Mouse (Mus musculus): ENCODE results near the gene Lrrc8c. TPM values are rescaled to one million over a fixed set of nuclear protein-coding genes. Genes with fewer than 3 reads are reported as not detected.
A peak's percentile ranks its signal among the peaks of the same experiment; 100 is the strongest.

Gene Lrrc8c
- polyA plus RNA-seq, 1 experiment from 2014 or later, result 15.5 TPM

GRCm38 (mm10) chr5:105572876-105573275 lies 53.7 kb downstream of the Lrrc8c start:
- no peaks in the 10 kb centered on the region; the same call in 1 of the 2 replicates for H3K36me3 ChIP-seq (replicated peaks)
- peaks cover 59% of the 10 kb centered on the region for H3K4me1 ChIP-seq (replicated peaks)
- no peaks in the 10 kb centered on the region for H3K9me3 ChIP-seq (replicated peaks)
- WGBS (ENCODE audit: insufficient replicate concordance), result 85% methylated on average over 7 of the region's 7 CpGs
- no peak overlapping the region for H3K9ac ChIP-seq
- H3K27me3 ChIP-seq, result no peaks in the 10 kb centered on the region
- H3K27ac ChIP-seq (replicated peaks), result 0 out of 2 replicates have a peak overlapping the region, but pooled peaks have one; percentile 5
- H3K4me2 ChIP-seq, result no peak overlapping the region
- ATAC-seq (ENCODE audit: insufficient read depth), result no peak
- H3K4me3 ChIP-seq (replicated peaks), result no peak overlapping the region

DNA sequence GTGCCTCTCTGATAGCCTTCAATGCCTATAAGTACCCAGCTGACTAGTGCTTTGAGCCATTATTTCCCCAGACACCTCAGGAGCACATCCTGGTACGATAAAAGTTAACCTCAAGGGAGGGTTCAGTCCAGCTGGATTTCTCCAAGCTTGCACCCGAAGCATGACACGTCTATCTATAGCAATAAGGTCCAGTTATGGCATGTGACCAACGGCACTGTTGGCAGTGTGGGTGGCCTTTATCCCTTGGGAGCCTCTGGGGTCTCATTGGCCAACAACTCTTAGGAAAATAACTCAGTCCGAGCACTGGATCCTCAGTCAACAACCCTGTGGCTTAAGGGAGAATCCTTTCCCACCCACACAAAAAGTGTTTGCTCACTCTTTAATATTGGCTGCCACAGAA lies 55.6 kb downstream of the Lrrc8c start:
- Histone ChIP-seq H3K4me1 (replicated peaks) (peaks cover 44% of the 10 kb centered on the region), H3K4me3 (replicated peaks) (no peak overlapping the region), H3K9ac (peak overlapping the region; percentile 25; the same call in 1 of the 2 replicates), H3K4me2 (peak overlapping the region; percentile 48), H3K27ac (replicated peaks) (peak overlapping the region; percentile 87), H3K36me3 (replicated peaks) (peaks cover 5% of the 10 kb centered on the region), H3K9me3 (replicated peaks) (no peaks in the 10 kb centered on the region), H3K27me3 (no peaks in the 10 kb centered on the region)
- no peak for ATAC-seq (ENCODE audit: insufficient read depth)
- 88% methylated on average over 5 of the region's 5 CpGs for WGBS (ENCODE audit: insufficient replicate concordance)

DNA sequence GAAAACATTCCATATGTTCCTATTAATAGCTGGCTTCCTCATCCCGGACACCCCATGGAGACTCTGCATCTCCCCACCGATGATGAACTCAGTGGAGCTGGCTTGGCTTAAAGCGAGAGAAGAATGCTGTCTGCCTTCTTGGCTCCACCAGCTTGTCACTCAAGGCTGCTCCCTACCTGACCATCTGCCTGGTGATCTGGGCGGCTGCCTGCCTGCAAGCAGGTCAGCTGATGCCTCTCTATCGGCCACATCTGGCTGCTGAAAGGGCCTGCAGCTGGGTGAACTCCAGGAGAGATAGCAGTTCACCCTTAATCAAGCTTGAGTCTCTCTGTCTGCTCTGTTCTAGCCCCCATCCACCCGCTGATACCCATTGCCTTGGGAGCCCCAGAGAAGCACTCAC lies 56.7 kb downstream of the Lrrc8c start:
- peaks cover 15% of the 10 kb centered on the region for H3K36me3 ChIP-seq (replicated peaks)
- H3K9me3 ChIP-seq (replicated peaks), result no peaks in the 10 kb centered on the region
- peaks cover 52% of the 10 kb centered on the region for H3K4me1 ChIP-seq (replicated peaks)
- no peaks in the 10 kb centered on the region for H3K27me3 ChIP-seq
- peak overlapping the region; percentile 48 for H3K4me2 ChIP-seq
- peak; percentile 96 for ATAC-seq (ENCODE audit: insufficient read depth)
- H3K27ac ChIP-seq (replicated peaks), result peak overlapping the region; percentile 87
- H3K4me3 ChIP-seq (replicated peaks), result no peak overlapping the region
- 36% methylated on average over 6 of the region's 6 CpGs for WGBS (ENCODE audit: insufficient replicate concordance)
- peak overlapping the region; percentile 25; the same call in 1 of the 2 replicates for H3K9ac ChIP-seq

DNA sequence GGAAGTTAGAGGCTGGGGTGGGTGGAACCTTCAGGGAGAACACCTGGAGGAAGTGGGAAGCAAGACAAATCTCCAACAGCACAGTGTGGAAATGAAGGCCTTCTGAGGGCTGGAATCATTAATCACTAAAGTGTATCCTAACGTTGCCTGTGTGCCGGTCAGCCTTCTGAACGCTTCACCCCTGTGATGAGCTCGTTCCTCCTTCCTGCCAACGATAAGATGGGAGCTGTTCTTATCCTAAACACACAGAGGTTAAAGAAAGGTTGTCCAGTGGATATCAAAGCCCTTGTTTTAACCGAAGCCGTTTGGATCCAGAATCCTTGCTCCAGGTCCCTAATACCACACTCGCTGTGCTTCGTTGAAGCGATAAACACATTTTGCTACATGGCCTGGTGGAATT lies 61.7 kb downstream of the Lrrc8c start:
- Histone ChIP-seq H3K9me3 (replicated peaks) (no peaks in the 10 kb centered on the region), H3K4me3 (replicated peaks) (no peak overlapping the region), H3K4me1 (replicated peaks) (peaks cover 44% of the 10 kb centered on the region), H3K4me2 (no peak overlapping the region), H3K36me3 (replicated peaks) (peaks cover 26% of the 10 kb centered on the region), H3K27me3 (no peaks in the 10 kb centered on the region), H3K9ac (no peak overlapping the region), H3K27ac (replicated peaks) (peak overlapping the region; percentile 22; the same call in 1 of the 2 replicates)
- 55% methylated on average over 10 of the region's 10 CpGs for WGBS (ENCODE audit: insufficient replicate concordance)
- no peak for ATAC-seq (ENCODE audit: insufficient read depth)

DNA sequence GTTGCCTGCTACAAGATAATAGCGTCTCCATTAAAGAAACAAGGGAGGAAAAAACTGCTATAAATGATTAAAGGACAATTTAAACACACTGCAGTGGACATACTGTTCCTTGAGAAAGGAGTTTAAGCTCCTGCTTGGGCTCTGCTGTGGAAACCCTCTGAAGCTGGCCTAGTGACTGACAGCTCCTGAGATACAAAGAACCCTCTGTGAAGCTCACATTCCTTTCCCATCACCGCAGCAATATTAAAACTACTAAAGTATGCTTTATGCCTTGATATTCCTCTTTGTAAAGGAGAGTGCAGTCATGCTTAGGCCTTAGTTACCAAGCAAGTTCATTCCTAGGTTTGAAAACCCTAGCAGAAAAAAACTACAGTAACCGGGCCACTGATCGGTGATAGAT lies 66.7 kb downstream of the Lrrc8c start:
- ATAC-seq (ENCODE audit: insufficient read depth), result no peak
- H3K4me3 ChIP-seq (replicated peaks), result no peak overlapping the region
- peaks cover 18% of the 10 kb centered on the region; the same call in 1 of the 2 replicates for H3K36me3 ChIP-seq (replicated peaks)
- H3K9ac ChIP-seq, result no peak overlapping the region
- H3K27ac ChIP-seq (replicated peaks), result peak overlapping the region; percentile 20; the same call in 1 of the 2 replicates
- no peak overlapping the region for H3K4me2 ChIP-seq
- no peaks in the 10 kb centered on the region for H3K27me3 ChIP-seq
- peaks cover 21% of the 10 kb centered on the region for H3K4me1 ChIP-seq (replicated peaks)
- H3K9me3 ChIP-seq (replicated peaks), result no peaks in the 10 kb centered on the region
- WGBS (ENCODE audit: insufficient replicate concordance), result 76% methylated on average over 4 of the region's 4 CpGs

GRCm38 (mm10) chr5:105586655-105587054 lies 67.5 kb downstream of the Lrrc8c start:
- ATAC-seq (ENCODE audit: insufficient read depth), result 0 out of 2 replicates have a peak, but pooled peaks have one; percentile 38
- H3K27me3 ChIP-seq, result no peaks in the 10 kb centered on the region
- 56% methylated on average over 5 of the region's 5 CpGs for WGBS (ENCODE audit: insufficient replicate concordance)
- no peak overlapping the region for H3K4me3 ChIP-seq (replicated peaks)
- peaks cover 18% of the 10 kb centered on the region; the same call in 1 of the 2 replicates for H3K4me1 ChIP-seq (replicated peaks)
- no peak overlapping the region for H3K27ac ChIP-seq (replicated peaks)
- H3K9me3 ChIP-seq (replicated peaks), result no peaks in the 10 kb centered on the region
- H3K36me3 ChIP-seq (replicated peaks), result peaks cover 17% of the 10 kb centered on the region; the same call in 1 of the 2 replicates
- H3K9ac ChIP-seq, result no peak overlapping the region
- H3K4me2 ChIP-seq, result no peak overlapping the region

DNA sequence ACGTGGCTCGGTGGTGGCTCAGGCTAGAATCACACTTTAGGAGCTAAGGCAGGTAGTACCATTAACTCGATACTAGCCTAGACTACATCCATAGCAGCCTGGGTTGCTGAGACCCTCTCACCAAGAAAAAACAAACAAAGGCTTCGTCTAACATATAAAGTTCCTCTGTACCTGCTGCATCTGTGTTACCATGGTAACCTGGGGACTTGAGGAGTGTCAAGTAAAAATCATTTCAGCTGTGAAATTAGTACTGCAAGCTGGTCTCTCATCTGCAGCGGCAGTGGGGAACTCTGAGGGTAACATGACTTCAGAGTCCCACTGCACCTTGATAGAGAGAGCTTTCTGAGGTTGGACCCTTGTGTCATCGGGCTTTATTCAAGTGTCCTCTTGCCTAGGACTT lies 68.3 kb downstream of the Lrrc8c start:
- Histone ChIP-seq H3K36me3 (replicated peaks) (peaks cover 15% of the 10 kb centered on the region; the same call in 1 of the 2 replicates), H3K4me1 (replicated peaks) (peaks cover 15% of the 10 kb centered on the region; the same call in 1 of the 2 replicates), H3K9ac (no peak overlapping the region), H3K9me3 (replicated peaks) (no peaks in the 10 kb centered on the region), H3K4me3 (replicated peaks) (no peak overlapping the region), H3K27ac (replicated peaks) (0 out of 2 replicates have a peak overlapping the region, but pooled peaks have one; percentile 6), H3K27me3 (no peaks in the 10 kb centered on the region), H3K4me2 (no peak overlapping the region)
- WGBS (ENCODE audit: insufficient replicate concordance), result 84% methylated on average over 6 of the region's 6 CpGs
- ATAC-seq (ENCODE audit: insufficient read depth), result no peak

- ATAC-seq (ENCODE audit: insufficient read depth), result no peak
- H3K27ac ChIP-seq (replicated peaks), result no peak overlapping the region
- WGBS (ENCODE audit: insufficient replicate concordance), result 80% methylated on average over 4 of the region's 4 CpGs
- peaks cover 15% of the 10 kb centered on the region; the same call in 1 of the 2 replicates for H3K4me1 ChIP-seq (replicated peaks)
- H3K36me3 ChIP-seq (replicated peaks), result peaks cover 15% of the 10 kb centered on the region; the same call in 1 of the 2 replicates
- no peaks in the 10 kb centered on the region for H3K9me3 ChIP-seq (replicated peaks)
- no peak overlapping the region for H3K4me3 ChIP-seq (replicated peaks)
- H3K9ac ChIP-seq, result no peak overlapping the region
- H3K27me3 ChIP-seq, result no peaks in the 10 kb centered on the region
- H3K4me2 ChIP-seq, result no peak overlapping the region
Observed at GRCm38 (mm10) chr5:105588683-105589082, 69.5 kb downstream of the Lrrc8c start.

GRCm38 (mm10) chr5:105589119-105589518 lies 69.9 kb downstream of the Lrrc8c start:
- Histone ChIP-seq H3K4me1 (replicated peaks) (peaks cover 15% of the 10 kb centered on the region; the same call in 1 of the 2 replicates), H3K4me3 (replicated peaks) (no peak overlapping the region), H3K9me3 (replicated peaks) (no peaks in the 10 kb centered on the region), H3K4me2 (no peak overlapping the region), H3K36me3 (replicated peaks) (peaks cover 15% of the 10 kb centered on the region; the same call in 1 of the 2 replicates), H3K27ac (replicated peaks) (no peak overlapping the region), H3K9ac (no peak overlapping the region), H3K27me3 (no peaks in the 10 kb centered on the region)
- no peak for ATAC-seq (ENCODE audit: insufficient read depth)
- WGBS (ENCODE audit: insufficient replicate concordance), result 69% methylated on average over 3 of the region's 3 CpGs

GRCm38 (mm10) chr5:105592396-105592795 lies 73.2 kb downstream of the Lrrc8c start:
- Histone ChIP-seq H3K9me3 (replicated peaks) (no peaks in the 10 kb centered on the region), H3K4me3 (replicated peaks) (no peak overlapping the region), H3K27ac (replicated peaks) (no peak overlapping the region), H3K4me1 (replicated peaks) (no peaks in the 10 kb centered on the region), H3K9ac (no peak overlapping the region), H3K36me3 (replicated peaks) (0 out of 2 replicates have a peak, but pooled peaks cover 11% of the 10 kb centered on the region), H3K4me2 (no peak overlapping the region), H3K27me3 (no peaks in the 10 kb centered on the region)
- WGBS (ENCODE audit: insufficient replicate concordance), result 86% methylated on average over 4 of the region's 4 CpGs
- no peak for ATAC-seq (ENCODE audit: insufficient read depth)

GRCm38 (mm10) chr5:105593630-105594029 lies 74.4 kb downstream of the Lrrc8c start:
- 88% methylated on average over 9 of the region's 9 CpGs for WGBS (ENCODE audit: insufficient replicate concordance)
- no peak for ATAC-seq (ENCODE audit: insufficient read depth)
- H3K9me3 ChIP-seq (replicated peaks), result no peaks in the 10 kb centered on the region
- H3K36me3 ChIP-seq (replicated peaks), result 0 out of 2 replicates have a peak, but pooled peaks cover 7% of the 10 kb centered on the region
- no peak overlapping the region for H3K27ac ChIP-seq (replicated peaks)
- no peak overlapping the region for H3K4me2 ChIP-seq
- H3K9ac ChIP-seq, result no peak overlapping the region
- H3K4me1 ChIP-seq (replicated peaks), result peaks cover 4% of the 10 kb centered on the region; the same call in 1 of the 2 replicates
- no peaks in the 10 kb centered on the region for H3K27me3 ChIP-seq
- no peak overlapping the region for H3K4me3 ChIP-seq (replicated peaks)

Measured in liver, embryonic 15.5 days (tissue).